Mouse (Mus musculus): ENCODE data around the gene Pkd2l1. TPM values are rescaled to one million over a fixed set of nuclear protein-coding genes. Genes with fewer than 3 reads are reported as not detected.

The Pkd2l1 gene
- polyA plus RNA-seq, 1 experiment from 2014 or later, result not detected

DNA sequence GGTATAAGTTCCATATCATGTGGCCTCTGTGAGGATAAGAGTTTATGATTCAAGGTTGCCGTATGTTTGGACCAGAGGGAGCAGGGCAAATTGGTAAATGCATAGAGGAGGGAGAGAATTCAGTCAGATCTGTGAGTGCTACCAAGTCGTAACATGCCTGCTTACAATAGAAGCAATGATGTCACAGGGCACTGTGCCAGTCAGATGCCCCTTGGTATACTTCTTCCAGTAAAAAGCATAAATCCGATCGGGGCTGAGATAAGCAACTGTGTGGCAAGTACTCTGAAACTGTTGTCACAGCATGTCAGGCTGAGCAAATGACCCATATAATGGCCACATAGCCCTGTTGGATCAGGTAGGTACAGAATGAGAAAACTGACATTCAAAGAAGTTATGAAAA, 3.2 kb downstream of the Pkd2l1 start:
- H3K27me3 ChIP-seq (ENCODE audit: control insufficient read depth, insufficient read depth, low read length), result no peaks in the 10 kb centered on the region
- 89% methylated on average over 4 of the region's 4 CpGs for WGBS
- no peak overlapping the region for H3K4me2 ChIP-seq (ENCODE audit: low read depth, severe bottlenecking)
- no peak for ATAC-seq (ENCODE audit: insufficient number of reproducible peaks, low FRiP score, low TSS enrichment, low read depth)
- no peak overlapping the region for H3K4me3 ChIP-seq (ENCODE audit: low read depth, low read length)
- no peaks in the 10 kb centered on the region for H3K4me1 ChIP-seq (ENCODE audit: control insufficient read depth, insufficient read depth, low read length)
- no peaks in the 10 kb centered on the region for H3K36me3 ChIP-seq (ENCODE audit: control insufficient read depth, insufficient read depth, low read length)
- H3K27ac ChIP-seq (replicated peaks; ENCODE audit: low read depth, low read length), result no peak overlapping the region
- H3K9me3 ChIP-seq (ENCODE audit: control insufficient read depth, low read length), result no peaks in the 10 kb centered on the region
- no peak for DNase-seq (ENCODE audit: low spot score)
- no peak overlapping the region for H3K9ac ChIP-seq (ENCODE audit: low read length)

DNA sequence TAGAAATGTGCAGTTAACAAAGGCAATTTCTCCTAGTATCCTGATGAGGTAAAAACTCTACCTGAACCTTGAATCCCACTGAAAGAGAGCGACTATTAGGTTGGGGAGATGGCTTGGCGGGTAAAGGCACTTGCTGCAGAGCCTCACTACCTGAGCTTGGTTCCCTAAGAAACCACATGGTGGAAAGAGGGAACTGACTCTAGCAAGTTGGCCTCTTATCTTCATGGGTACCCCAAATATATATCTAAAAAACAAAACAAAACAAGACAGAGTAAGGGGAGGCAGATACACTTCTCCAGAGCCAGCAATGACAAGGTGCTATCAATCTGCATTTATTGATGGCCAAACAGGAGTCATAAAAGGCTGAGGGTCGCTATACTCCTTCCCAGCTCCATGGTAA, 8.3 kb downstream of the Pkd2l1 start:
- Histone ChIP-seq H3K4me2 (ENCODE audit: low read depth, severe bottlenecking) (no peak overlapping the region), H3K4me3 (ENCODE audit: low read depth, low read length) (no peak overlapping the region), H3K9ac (ENCODE audit: low read length) (no peak overlapping the region), H3K27ac (replicated peaks; ENCODE audit: low read depth, low read length) (no peak overlapping the region), H3K36me3 (ENCODE audit: control insufficient read depth, insufficient read depth, low read length) (no peaks in the 10 kb centered on the region), H3K27me3 (ENCODE audit: control insufficient read depth, insufficient read depth, low read length) (no peaks in the 10 kb centered on the region), H3K9me3 (ENCODE audit: control insufficient read depth, low read length) (no peaks in the 10 kb centered on the region), H3K4me1 (ENCODE audit: control insufficient read depth, insufficient read depth, low read length) (no peaks in the 10 kb centered on the region)
- no peak for DNase-seq (ENCODE audit: low spot score)
- 68% methylated on average over 3 of the region's 3 CpGs for WGBS
- ATAC-seq (ENCODE audit: insufficient number of reproducible peaks, low FRiP score, low TSS enrichment, low read depth), result no peak

DNA sequence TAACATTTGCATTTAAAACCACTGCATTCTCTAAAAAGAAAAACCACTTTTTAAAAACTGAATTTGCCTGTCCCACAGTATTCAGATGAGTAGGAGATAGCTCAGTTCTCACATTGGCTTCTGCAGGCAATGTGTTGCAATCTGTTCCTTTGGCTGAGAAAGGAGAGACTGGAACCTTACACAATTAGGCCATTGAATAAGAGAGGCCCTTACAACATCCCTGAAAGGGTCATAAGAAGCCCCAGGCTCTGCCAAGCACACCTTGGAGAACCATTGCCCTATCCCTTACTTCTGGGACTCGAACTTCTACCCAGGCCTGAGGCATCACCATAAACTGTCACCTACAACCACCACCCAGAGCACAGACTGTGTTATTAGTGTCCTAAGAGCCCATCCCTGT, 11.7 kb downstream of the Pkd2l1 start:
- WGBS, result 75% methylated on average over 1 of the region's 1 CpGs
- ATAC-seq (ENCODE audit: insufficient number of reproducible peaks, low FRiP score, low TSS enrichment, low read depth), result no peak

DNA sequence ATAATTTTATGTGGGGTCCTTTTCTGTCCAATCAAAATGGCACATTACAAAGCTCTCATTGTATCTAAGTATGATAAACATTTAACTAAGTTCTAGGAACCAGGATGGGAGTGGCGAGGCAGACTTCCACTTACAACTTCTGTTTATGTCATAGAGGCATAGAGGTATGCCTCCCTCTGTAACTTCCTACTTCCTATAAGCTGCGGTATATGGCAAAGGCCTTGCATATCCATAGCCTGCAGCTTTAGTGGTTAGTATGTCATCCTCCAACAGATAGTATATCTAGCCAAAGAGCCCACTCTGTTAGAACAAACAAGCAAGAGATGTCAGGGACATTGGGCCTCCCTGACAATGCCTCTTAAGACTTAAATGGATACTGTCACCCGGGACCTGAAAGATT, 15.5 kb downstream of the Pkd2l1 start:
- Histone ChIP-seq H3K4me2 (ENCODE audit: low read depth, severe bottlenecking) (no peak overlapping the region), H3K4me3 (ENCODE audit: low read depth, low read length) (no peak overlapping the region), H3K4me1 (ENCODE audit: control insufficient read depth, insufficient read depth, low read length) (no peaks in the 10 kb centered on the region), H3K36me3 (ENCODE audit: control insufficient read depth, insufficient read depth, low read length) (no peaks in the 10 kb centered on the region), H3K27ac (replicated peaks; ENCODE audit: low read depth, low read length) (no peak overlapping the region), H3K9me3 (ENCODE audit: control insufficient read depth, low read length) (no peaks in the 10 kb centered on the region), H3K9ac (ENCODE audit: low read length) (no peak overlapping the region), H3K27me3 (ENCODE audit: control insufficient read depth, insufficient read depth, low read length) (no peaks in the 10 kb centered on the region)
- WGBS, result 92% methylated on average over 3 of the region's 3 CpGs
- DNase-seq (ENCODE audit: low spot score), result no peak
- ATAC-seq (ENCODE audit: insufficient number of reproducible peaks, low FRiP score, low TSS enrichment, low read depth), result no peak

More for the DNA sequence above, 11.7 kb downstream of the Pkd2l1 start:
- no peaks in the 10 kb centered on the region for H3K27me3 ChIP-seq (ENCODE audit: control insufficient read depth, insufficient read depth, low read length)
- H3K4me1 ChIP-seq (ENCODE audit: control insufficient read depth, insufficient read depth, low read length), result no peaks in the 10 kb centered on the region
- no peak overlapping the region for H3K4me3 ChIP-seq (ENCODE audit: low read depth, low read length)
- no peak overlapping the region for H3K27ac ChIP-seq (replicated peaks; ENCODE audit: low read depth, low read length)
- H3K9me3 ChIP-seq (ENCODE audit: control insufficient read depth, low read length), result no peaks in the 10 kb centered on the region
- H3K4me2 ChIP-seq (ENCODE audit: low read depth, severe bottlenecking), result no peak overlapping the region
- H3K36me3 ChIP-seq (ENCODE audit: control insufficient read depth, insufficient read depth, low read length), result no peaks in the 10 kb centered on the region
- no peak for DNase-seq (ENCODE audit: low spot score)
- H3K9ac ChIP-seq (ENCODE audit: low read length), result no peak overlapping the region

DNA sequence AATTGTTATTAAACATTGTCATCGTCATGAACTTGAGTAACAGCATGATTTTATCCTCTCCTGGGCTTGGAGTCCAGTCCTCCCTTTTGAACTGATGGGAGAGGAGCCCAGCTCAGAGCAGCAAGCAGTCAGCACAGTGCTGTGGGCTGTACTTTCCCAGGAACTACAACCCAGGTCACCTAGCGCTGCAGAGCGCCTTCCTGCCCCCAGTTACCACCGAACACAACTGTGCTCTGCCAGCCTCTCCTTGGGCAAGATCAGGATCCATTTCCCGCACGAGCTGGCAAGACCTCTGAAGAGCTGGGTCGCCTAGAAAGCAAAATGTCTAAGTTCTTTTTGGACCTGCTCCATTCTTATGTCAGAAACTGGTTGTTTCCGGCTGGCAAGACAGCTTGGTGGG, 17.4 kb downstream of the Pkd2l1 start:
- Histone ChIP-seq H3K4me2 (ENCODE audit: low read depth, severe bottlenecking) (no peak overlapping the region), H3K9ac (ENCODE audit: low read length) (no peak overlapping the region), H3K4me3 (ENCODE audit: low read depth, low read length) (no peak overlapping the region)

DNA sequence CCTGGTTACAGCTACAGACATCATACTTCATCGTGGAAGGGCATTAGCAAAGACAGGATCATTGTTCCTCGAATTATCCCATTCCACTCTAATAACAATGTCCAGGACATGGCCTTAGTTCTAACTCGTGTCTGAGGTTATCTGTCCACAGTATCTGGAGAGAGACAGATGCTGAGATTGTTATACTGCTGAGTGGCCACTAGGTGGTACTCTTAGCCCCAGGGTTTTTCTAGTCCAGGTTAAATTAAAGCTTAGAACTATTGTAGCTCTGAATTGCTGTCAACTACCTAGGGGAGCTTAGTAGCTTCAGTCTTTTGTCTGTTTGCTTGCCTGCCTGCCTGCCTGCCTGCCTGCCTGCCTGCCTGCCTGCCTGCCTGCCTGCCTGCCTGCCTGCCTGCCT, 30.7 kb downstream of the Pkd2l1 start:
- H3K4me2 ChIP-seq (ENCODE audit: low read depth, severe bottlenecking), result no peak overlapping the region
- H3K27me3 ChIP-seq (ENCODE audit: control insufficient read depth, insufficient read depth, low read length), result no peaks in the 10 kb centered on the region
- H3K9me3 ChIP-seq (ENCODE audit: control insufficient read depth, low read length), result no peaks in the 10 kb centered on the region
- no peaks in the 10 kb centered on the region for H3K36me3 ChIP-seq (ENCODE audit: control insufficient read depth, insufficient read depth, low read length)
- ATAC-seq (ENCODE audit: insufficient number of reproducible peaks, low FRiP score, low TSS enrichment, low read depth), result no peak
- WGBS, result 17% methylated on average over 3 of the region's 3 CpGs
- no peak overlapping the region for H3K9ac ChIP-seq (ENCODE audit: low read length)
- no peak for DNase-seq (ENCODE audit: low spot score)
- H3K27ac ChIP-seq (replicated peaks; ENCODE audit: low read depth, low read length), result no peak overlapping the region
- H3K4me1 ChIP-seq (ENCODE audit: control insufficient read depth, insufficient read depth, low read length), result no peaks in the 10 kb centered on the region
- no peak overlapping the region for H3K4me3 ChIP-seq (ENCODE audit: low read depth, low read length)

More for the DNA sequence above, 17.4 kb downstream of the Pkd2l1 start:
- no peaks in the 10 kb centered on the region for H3K9me3 ChIP-seq (ENCODE audit: control insufficient read depth, low read length)
- no peaks in the 10 kb centered on the region for H3K4me1 ChIP-seq (ENCODE audit: control insufficient read depth, insufficient read depth, low read length)
- no peaks in the 10 kb centered on the region for H3K36me3 ChIP-seq (ENCODE audit: control insufficient read depth, insufficient read depth, low read length)
- 67% methylated on average over 8 of the region's 8 CpGs for WGBS
- no peaks in the 10 kb centered on the region for H3K27me3 ChIP-seq (ENCODE audit: control insufficient read depth, insufficient read depth, low read length)
- no peak overlapping the region for H3K27ac ChIP-seq (replicated peaks; ENCODE audit: low read depth, low read length)
- DNase-seq (ENCODE audit: low spot score) (no peak), ATAC-seq (ENCODE audit: insufficient number of reproducible peaks, low FRiP score, low TSS enrichment, low read depth) (no peak)

DNA sequence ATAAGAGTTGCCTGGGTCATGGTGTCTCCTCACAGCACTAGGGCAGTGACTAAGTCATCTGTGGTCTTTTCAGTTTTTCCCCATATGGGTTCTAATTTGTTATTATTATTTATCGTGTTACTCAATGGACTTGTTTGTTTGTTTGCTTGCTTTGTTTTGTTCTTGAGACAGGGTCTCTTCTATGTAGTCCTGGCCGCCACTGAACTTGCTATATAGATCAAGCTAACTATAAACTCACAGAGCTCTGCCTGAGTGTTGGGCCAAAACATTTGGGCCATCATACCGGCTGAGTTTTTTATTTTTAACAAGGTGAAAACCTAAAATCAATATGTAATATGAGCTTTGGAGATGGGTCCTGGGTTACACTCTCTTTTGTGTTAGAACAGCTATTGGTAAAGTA, 32.9 kb downstream of the Pkd2l1 start:
- WGBS, result 87% methylated on average over 3 of the region's 3 CpGs
- no peaks in the 10 kb centered on the region for H3K36me3 ChIP-seq (ENCODE audit: control insufficient read depth, insufficient read depth, low read length)
- H3K9me3 ChIP-seq (ENCODE audit: control insufficient read depth, low read length), result no peaks in the 10 kb centered on the region
- no peak overlapping the region for H3K9ac ChIP-seq (ENCODE audit: low read length)
- ATAC-seq (ENCODE audit: insufficient number of reproducible peaks, low FRiP score, low TSS enrichment, low read depth) (no peak), DNase-seq (ENCODE audit: low spot score) (no peak)
- no peak overlapping the region for H3K4me2 ChIP-seq (ENCODE audit: low read depth, severe bottlenecking)
- H3K4me3 ChIP-seq (ENCODE audit: low read depth, low read length), result no peak overlapping the region
- no peaks in the 10 kb centered on the region for H3K4me1 ChIP-seq (ENCODE audit: control insufficient read depth, insufficient read depth, low read length)
- H3K27ac ChIP-seq (replicated peaks; ENCODE audit: low read depth, low read length), result no peak overlapping the region
- no peaks in the 10 kb centered on the region for H3K27me3 ChIP-seq (ENCODE audit: control insufficient read depth, insufficient read depth, low read length)

DNA sequence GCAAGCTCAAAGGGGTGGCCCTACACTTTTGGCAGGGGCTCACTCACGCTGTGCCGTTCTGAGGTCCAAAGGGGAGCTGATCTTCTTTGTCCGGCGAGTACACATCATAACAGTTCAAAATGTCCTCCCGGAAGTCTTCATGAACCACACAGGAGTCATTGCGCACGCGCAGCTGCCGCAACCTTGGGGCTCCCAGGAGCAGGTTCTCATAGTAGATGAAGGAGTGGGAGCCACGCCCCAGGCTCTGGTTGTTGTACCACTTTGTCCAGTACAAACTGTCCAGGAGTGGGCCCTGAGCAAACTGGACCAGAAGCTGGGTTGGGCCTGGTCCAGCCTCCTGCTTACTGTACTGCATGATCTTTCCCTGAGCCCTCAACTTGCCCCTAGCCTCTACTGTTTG, 35.2 kb downstream of the Pkd2l1 start:
- Histone ChIP-seq H3K27me3 (ENCODE audit: control insufficient read depth, insufficient read depth, low read length) (no peaks in the 10 kb centered on the region), H3K36me3 (ENCODE audit: control insufficient read depth, insufficient read depth, low read length) (no peaks in the 10 kb centered on the region), H3K4me3 (ENCODE audit: low read depth, low read length) (no peak overlapping the region), H3K4me1 (ENCODE audit: control insufficient read depth, insufficient read depth, low read length) (no peaks in the 10 kb centered on the region), H3K4me2 (ENCODE audit: low read depth, severe bottlenecking) (no peak overlapping the region), H3K9me3 (ENCODE audit: control insufficient read depth, low read length) (no peaks in the 10 kb centered on the region), H3K27ac (replicated peaks; ENCODE audit: low read depth, low read length) (no peak overlapping the region), H3K9ac (ENCODE audit: low read length) (no peak overlapping the region)
- ATAC-seq (ENCODE audit: insufficient number of reproducible peaks, low FRiP score, low TSS enrichment, low read depth) (no peak), DNase-seq (ENCODE audit: low spot score) (no peak)
- WGBS, result 92% methylated on average over 10 of the region's 10 CpGs

DNA sequence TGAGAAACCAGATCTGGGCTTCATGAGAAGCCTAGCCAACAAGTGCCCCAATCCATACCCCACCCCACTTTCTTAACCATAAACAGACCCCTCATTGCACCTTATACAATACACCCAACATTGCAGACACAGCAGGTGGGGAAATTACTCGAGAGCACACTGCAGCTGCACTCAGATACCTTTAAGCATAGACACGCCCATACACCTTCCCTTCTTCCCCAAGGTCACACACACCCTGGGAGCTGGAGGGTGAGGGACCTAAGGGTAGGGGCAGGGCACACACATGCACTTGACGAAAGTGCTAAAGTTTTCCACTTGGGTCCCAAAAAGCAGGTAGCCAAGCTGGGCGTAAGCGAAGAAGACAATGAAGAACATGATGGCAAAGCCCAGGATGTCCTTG, 38.5 kb downstream of the Pkd2l1 start:
- H3K27me3 ChIP-seq (ENCODE audit: control insufficient read depth, insufficient read depth, low read length), result no peaks in the 10 kb centered on the region
- DNase-seq (ENCODE audit: low spot score), result no peak
- no peak overlapping the region for H3K4me3 ChIP-seq (ENCODE audit: low read depth, low read length)
- H3K36me3 ChIP-seq (ENCODE audit: control insufficient read depth, insufficient read depth, low read length), result no peaks in the 10 kb centered on the region
- ATAC-seq (ENCODE audit: insufficient number of reproducible peaks, low FRiP score, low TSS enrichment, low read depth), result no peak
- H3K4me1 ChIP-seq (ENCODE audit: control insufficient read depth, insufficient read depth, low read length), result no peaks in the 10 kb centered on the region
- no peak overlapping the region for H3K27ac ChIP-seq (replicated peaks; ENCODE audit: low read depth, low read length)
- H3K4me2 ChIP-seq (ENCODE audit: low read depth, severe bottlenecking), result no peak overlapping the region
- H3K9me3 ChIP-seq (ENCODE audit: control insufficient read depth, low read length), result no peaks in the 10 kb centered on the region
- H3K9ac ChIP-seq (ENCODE audit: low read length), result no peak overlapping the region
- 81% methylated on average over 5 of the region's 5 CpGs for WGBS
